Mouse (Mus musculus) kidney, adult 2 months (tissue): ENCODE data around the gene Scand1. TPM values are rescaled to one million over a fixed set of nuclear protein-coding genes. Genes with fewer than 3 reads are reported as not detected.
A peak's percentile ranks its signal among the peaks of the same experiment; 100 is the strongest.

Experiments used
- DNase-seq: peaks from one replicate; pipeline ENCODE4 v3.0.0; 2021
- H3K27ac ChIP-seq: fragments of 200-500 bp; 2 replicates; pipeline ENCODE4 v1.5.1; 2012; ENCODE audit warnings: low read depth, low read length, control low read depth, inconsistent platforms; ENCODE audit not compliant: insufficient read depth
- H3K27me3 ChIP-seq: fragments of 200-500 bp; replicated peaks from 2 replicates; pipeline ENCODE4 v1.6.1; 2012; ENCODE audit warnings: mild to moderate bottlenecking, moderate library complexity, low read length, inconsistent platforms; ENCODE audit not compliant: control insufficient read depth, insufficient read depth
- H3K36me3 ChIP-seq: fragments of 200-500 bp; 2 replicates; pipeline ENCODE4 v1.6.1; 2012; ENCODE audit warnings: mild to moderate bottlenecking, moderate library complexity, low read length, inconsistent platforms; ENCODE audit not compliant: control insufficient read depth, insufficient read depth
- H3K4me1 ChIP-seq: fragments of 200-500 bp; 2 replicates; pipeline ENCODE4 v1.6.1; 2011; ENCODE audit warnings: low read length; ENCODE audit not compliant: control insufficient read depth, insufficient read depth
- H3K4me3 ChIP-seq: fragments of 200-500 bp; 2 replicates; pipeline ENCODE4 v1.5.1; 2011; ENCODE audit warnings: mild to moderate bottlenecking, low read depth, low read length, control low read depth; ENCODE audit not compliant: insufficient read depth
- CTCF ChIP-seq: fragments of 200-500 bp; conservative IDR thresholded peaks from 2 replicates; pipeline ENCODE4 v1.5.1; 2011; ENCODE audit warnings: low read depth, mild to moderate bottlenecking, control low read depth, low read length, moderate library complexity, mixed read lengths; ENCODE audit not compliant: insufficient read depth, insufficient read length
- POLR2A ChIP-seq: fragments of 200-500 bp; IDR thresholded peaks from one replicate; pipeline ENCODE4 v1.6.1; 2011; ENCODE audit warnings: low read depth, low read length, control low read depth
- WGBS: fragments of 180-500 bp; shearing (Covaris S2); methylation state at CpG from one replicate; pipeline ENCODE4 v1.1.7; 2018; 5-methylcytosine and 5-hydroxymethylcytosine counted together
- polyA plus RNA-seq: library from polyadenylated mRNA; depleted of rRNA; stranded (reverse); fragments of >200 nt; gene quantifications from 2 replicates; pipeline ENCODE4 v1.2.3, GENCODE M21; 2012; rRNA removed

Scand1 gene
- polyA plus RNA-seq, 1 experiment = 154 TPM

- Histone ChIP-seq H3K27me3 (no peaks in the 10 kb centered on the region), H3K4me1 (peaks cover 7% of the 10 kb centered on the region; the same call in 1 of the 2 replicates), H3K27ac (peak overlapping the region; percentile 85), H3K4me3 (no peak overlapping the region), H3K36me3 (peaks cover 3% of the 10 kb centered on the region)
- WGBS = 20% methylated on average over 4 of the region's 4 CpGs
- DNase-seq = peak; percentile 94
- no peak for TF ChIP-seq POLR2A
- peak; percentile 90 for TF ChIP-seq CTCF
Measured at GRCm38 (mm10) chr2:156278226-156279017, 34.1 kb downstream of the Scand1 start.

- TF ChIP-seq POLR2A = no peak
- TF ChIP-seq CTCF = no peak
- WGBS = 90% methylated on average over 6 of the region's 6 CpGs
- H3K4me1 ChIP-seq = no peaks in the 10 kb centered on the region
- H3K4me3 ChIP-seq = no peak overlapping the region
- DNase-seq = no peak
- no peak overlapping the region for H3K27ac ChIP-seq
- H3K27me3 ChIP-seq = no peaks in the 10 kb centered on the region
- peaks cover 1% of the 10 kb centered on the region; the same call in 1 of the 2 replicates for H3K36me3 ChIP-seq
Measured at GRCm38 (mm10) chr2:156272553-156272952, 40.0 kb downstream of the Scand1 start.

GRCm38 (mm10) chr2:156267636-156268035, 44.9 kb downstream of the Scand1 start:
- Histone ChIP-seq H3K4me1 (no peaks in the 10 kb centered on the region), H3K27me3 (no peaks in the 10 kb centered on the region), H3K4me3 (no peak overlapping the region), H3K36me3 (no peaks in the 10 kb centered on the region; the same call in 1 of the 2 replicates), H3K27ac (no peak overlapping the region)
- no peak for DNase-seq
- TF ChIP-seq CTCF (no peak), POLR2A (no peak)
- WGBS = 94% methylated on average over 9 of the region's 9 CpGs

GRCm38 (mm10) chr2:156263204-156263893, 49.2 kb downstream of the Scand1 start:
- peaks cover 1% of the 10 kb centered on the region; the same call in 1 of the 2 replicates for H3K36me3 ChIP-seq
- no peak for DNase-seq
- no peak overlapping the region for H3K4me3 ChIP-seq
- no peak for TF ChIP-seq CTCF
- no peak for TF ChIP-seq POLR2A
- no peak overlapping the region for H3K27ac ChIP-seq
- peaks cover 7% of the 10 kb centered on the region; the same call in 1 of the 2 replicates for H3K4me1 ChIP-seq
- WGBS = 83% methylated on average over 4 of the region's 4 CpGs
- H3K27me3 ChIP-seq = no peaks in the 10 kb centered on the region

Other genes starting within 250 kb of the Scand1 start
- gene Spag4, start 247.5 kb downstream of the Scand1 start, polyA plus RNA-seq = 3.3 and 3.6 TPM in 2 replicates
- 57.2 and 72.4 TPM in 2 replicates for gene Cpne1, start 200.7 kb downstream of the Scand1 start, polyA plus RNA-seq
- gene Rbm12, start 200.7 kb downstream of the Scand1 start, polyA plus RNA-seq = 13.2 and 14.8 TPM in 2 replicates
- 1.9 and 2.6 TPM in 2 replicates for gene Gm28036, start 185.6 kb downstream of the Scand1 start, polyA plus RNA-seq
- gene Romo1, start 168.7 kb downstream of the Scand1 start, polyA plus RNA-seq = 396 and 507 TPM in 2 replicates
- gene Nfs1, start 168.5 kb downstream of the Scand1 start, polyA plus RNA-seq = 112 and 138 TPM in 2 replicates
- gene Rbm39, start 132.5 kb downstream of the Scand1 start, polyA plus RNA-seq = 31.1 and 39.3 TPM in 2 replicates
- gene Phf20, start 116.2 kb downstream of the Scand1 start, polyA plus RNA-seq = 14.6 and 16.3 TPM in 2 replicates
- 2.5 and 2.8 TPM in 2 replicates for gene Cnbd2, start 405 bp downstream of the Scand1 start, polyA plus RNA-seq
- gene Epb41l1, start 108.2 kb upstream of the Scand1 start, polyA plus RNA-seq = 38.1 and 38.7 TPM in 2 replicates
- 25.7 and 29.3 TPM in 2 replicates for gene Aar2, start 234.9 kb upstream of the Scand1 start, polyA plus RNA-seq